Mouse (Mus musculus) adipocyte (in vitro differentiated cells): ENCODE data around the gene Creb3l2.
"Not testable (repeated sequence)": the region's sequence is repeated elsewhere in the genome, so short reads cannot be mapped to it uniquely, and the experiment has no call there.

Source experiments
- DNase-seq: peaks from one replicate; pipeline ENCODE4 v3.0.0-alpha.2; 2016; ENCODE audit warnings: low spot score

The Creb3l2 gene

DNA sequence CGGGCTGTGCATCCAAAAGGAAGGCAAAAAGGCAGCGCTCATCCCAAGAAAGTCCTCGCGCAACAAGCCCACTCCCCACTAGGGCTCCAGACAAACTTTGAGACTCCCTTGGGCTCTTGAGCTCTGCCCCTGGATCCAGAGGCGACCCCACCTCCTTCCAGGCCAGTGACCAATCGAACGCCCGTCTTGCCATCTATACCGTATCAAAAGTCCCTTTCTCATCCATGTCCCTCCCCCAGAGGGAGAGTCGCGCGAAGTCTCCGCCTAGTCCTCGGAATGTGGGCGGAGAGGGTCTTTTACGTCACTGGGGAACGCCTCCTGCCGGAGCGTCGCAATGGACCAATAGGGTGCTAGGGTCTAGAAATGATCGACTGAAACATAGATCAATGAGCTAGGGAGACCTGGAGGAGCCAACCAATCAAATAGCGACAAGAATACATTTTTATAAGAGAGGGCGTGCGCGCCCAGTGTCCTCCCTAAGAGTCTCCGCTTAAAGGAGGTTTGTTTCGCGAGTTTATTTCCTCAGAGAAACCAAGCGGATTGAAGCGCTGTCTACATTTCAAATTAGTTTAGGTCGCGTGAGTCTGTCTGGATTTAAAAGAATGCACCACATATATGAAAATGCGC is at the start of gene Creb3l2:
Gene Creb3l2 (minus strand): TSS at position 106 of the 627 bp plus-strand sequence.
- peak; percentile 100 for DNase-seq

DNA sequence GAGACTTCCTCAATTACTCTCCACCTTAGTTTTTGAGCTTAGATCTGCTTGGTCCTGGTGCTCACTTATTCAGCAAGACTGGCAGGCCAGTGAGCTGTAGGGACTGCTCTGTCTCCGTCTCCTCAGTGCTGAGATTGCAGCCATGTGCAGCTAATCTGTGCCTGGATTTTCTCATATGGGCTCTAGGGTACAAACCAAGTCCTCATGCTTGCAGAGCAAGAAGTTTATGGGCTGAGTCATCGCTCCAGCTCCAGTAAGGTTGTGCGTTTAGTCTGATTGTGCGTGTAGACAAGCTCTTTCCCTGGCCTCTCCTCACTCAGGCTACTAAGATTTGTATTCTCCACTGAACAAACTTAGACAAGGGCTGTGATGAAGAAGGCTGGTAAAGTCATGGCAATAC is 44.6 kb upstream of the Creb3l2 start:
- no peak for DNase-seq

DNA sequence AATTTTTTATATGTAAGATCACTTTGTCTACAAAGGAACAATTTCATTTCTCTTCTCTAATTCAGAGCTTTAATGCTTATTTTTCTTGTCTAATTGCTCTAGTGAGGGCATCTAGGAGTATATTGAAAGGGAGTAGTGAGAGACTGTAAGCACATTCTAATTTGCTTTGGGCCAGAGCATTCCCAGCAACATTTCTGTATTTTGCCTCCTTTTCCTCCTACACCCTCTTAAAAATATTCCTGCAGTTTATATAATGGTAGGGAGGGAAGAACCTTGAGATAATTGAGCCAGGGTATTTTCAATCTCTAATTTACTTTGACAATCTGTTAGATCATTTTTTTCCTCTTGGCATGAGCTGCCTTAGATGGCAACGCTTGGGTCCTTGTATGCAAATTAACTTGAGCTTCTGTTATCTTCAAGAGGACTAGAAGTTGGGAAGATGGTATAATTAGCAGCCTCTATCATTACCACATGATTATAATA is 42.7 kb upstream of the Creb3l2 start:
- DNase-seq: no peak

DNA sequence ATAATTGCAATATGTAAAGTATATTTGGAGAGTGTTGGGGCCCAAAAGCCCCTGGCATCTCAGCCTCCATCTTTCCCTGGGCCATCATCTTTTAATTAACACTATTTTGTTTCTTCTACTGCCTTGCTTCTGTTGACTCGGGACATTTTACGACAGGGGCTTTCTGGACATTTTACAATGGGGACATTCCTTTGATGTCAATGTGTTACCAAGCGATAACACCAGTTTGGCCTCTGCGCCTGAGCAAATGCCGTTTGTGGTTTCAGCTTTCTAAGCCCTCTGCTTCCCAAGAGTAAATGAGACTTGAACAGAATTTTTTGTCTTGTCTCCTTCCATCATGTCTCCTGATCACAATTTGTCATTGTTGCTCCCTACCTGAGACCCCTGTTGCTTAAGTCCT is 41.3 kb upstream of the Creb3l2 start:
- no peak for DNase-seq

DNA sequence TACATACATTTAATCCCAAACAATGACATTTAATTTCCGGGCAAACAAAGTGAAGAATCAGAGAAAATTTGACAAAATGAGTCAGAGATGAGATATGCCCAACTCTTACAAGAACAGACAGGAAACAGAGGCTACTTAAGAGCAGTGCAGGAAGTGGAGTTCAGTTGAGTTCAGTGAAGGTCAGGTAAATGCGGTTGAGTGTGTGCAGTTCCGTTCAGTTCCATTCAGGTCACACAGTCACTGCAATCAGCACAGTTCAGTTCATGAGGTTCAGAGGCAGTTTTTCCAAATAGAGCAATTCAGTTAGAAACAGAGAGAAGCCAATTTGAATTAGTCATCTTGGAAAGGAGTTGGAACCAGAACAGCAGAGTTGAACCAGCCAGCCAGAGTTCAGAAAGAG is 39.2 kb upstream of the Creb3l2 start:
- no peak for DNase-seq

DNA sequence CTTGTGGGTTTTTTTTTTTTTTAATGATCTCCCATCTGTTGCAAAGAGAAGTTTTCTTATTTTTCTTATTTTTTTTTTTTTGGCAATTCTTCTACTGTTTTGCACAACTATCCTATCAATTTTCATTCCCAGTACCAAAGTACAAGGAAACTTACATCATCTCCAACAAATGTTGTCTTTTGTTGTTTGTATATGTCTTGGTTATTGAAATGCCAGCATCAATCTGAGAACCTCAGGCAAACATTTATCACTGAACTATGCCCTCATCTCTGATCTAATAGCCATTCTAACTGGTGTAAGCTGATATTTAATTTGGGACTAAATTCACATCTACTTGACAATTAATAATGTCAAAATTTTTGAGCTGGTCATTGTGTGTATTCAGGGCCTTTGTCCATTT is 38.1 kb upstream of the Creb3l2 start:
- no peak for DNase-seq

DNA sequence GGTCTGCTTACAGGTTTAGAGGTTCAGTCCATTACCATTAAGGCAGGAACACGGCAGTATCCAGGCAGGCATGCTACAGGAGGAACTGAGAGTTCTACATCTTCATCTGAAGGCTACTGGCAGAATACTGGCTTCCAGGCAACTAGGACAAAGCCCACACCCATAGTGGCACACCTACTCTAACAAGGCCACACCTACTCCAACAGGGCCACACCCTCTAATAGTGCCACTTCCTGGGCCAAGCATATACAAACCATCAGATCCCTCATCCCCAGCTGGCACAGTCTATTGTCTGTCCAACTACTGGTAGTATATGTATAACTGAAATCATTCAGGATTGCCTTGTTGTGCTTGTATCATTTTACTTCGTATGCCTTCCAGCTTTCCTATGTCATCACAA is 36.5 kb upstream of the Creb3l2 start:
- no peak for DNase-seq

DNA sequence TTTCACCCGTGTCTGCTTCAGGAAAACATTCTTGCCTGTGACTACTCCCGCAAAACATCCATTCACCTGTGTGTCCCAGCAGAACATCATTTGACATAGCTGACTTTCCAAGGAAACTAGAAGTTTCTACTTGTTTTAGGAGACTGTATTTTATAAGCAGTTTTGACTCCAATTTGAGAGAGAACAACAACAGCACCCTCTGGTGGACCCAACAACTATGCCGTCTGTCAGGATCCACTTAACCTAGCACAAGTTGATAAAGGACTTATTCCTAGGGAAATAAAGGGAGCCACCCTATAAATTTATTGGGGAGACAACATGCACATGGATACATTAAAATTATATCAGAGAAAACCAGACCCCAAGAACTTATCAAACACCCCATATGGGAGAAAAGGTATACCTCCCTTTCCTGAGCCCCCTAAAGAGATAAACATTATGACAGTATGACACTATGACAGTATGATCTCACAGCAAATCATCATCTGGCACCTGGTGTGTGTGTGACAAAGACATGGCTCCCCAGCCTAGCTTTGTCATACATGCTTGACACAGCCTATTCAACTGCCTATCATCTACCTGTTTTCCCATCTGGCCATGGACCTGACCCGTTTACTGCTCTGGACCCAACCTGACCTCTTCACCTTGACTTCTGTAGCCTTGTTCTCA is 31.9 kb upstream of the Creb3l2 start:
- peak; percentile 27 for DNase-seq

DNA sequence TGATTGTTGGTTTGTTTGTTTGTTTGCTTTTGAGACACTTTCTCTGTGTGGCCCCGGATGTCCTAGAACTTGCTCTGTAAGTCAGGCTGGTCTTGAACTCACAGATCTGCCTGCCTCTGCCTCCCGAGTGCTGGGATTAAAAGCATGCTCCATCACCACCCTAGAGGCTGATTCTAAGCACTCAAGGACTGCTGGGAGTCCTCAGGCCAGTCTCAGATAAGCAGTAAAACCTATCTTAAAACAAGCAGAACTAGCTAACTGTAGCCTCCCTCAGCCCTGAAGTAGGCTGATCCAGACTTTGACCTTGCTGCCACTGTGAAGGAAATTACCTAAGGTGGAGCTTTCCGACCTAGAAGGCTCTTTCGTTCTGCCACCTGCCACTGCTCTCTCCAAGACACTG is 28.3 kb upstream of the Creb3l2 start:
- DNase-seq: no peak

DNA sequence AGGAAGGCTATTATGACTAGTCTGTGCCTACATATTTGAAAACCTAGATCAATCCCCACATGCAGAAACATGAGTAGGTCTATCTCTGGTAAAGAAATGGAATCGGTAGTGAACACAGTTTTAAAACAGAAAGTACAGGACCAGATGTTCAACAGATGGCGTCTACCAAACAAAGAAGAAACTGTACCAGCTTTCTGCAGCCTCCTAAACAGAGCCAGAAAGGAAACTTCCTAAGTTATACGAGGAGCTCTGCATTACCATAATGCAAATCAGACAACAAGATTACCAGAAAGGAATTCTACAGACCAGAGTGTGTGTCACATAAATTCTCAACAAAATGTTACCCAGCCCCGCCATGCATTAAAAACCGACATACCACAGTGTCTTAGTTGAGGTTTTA is 23.9 kb upstream of the Creb3l2 start:
- no peak for DNase-seq

DNA sequence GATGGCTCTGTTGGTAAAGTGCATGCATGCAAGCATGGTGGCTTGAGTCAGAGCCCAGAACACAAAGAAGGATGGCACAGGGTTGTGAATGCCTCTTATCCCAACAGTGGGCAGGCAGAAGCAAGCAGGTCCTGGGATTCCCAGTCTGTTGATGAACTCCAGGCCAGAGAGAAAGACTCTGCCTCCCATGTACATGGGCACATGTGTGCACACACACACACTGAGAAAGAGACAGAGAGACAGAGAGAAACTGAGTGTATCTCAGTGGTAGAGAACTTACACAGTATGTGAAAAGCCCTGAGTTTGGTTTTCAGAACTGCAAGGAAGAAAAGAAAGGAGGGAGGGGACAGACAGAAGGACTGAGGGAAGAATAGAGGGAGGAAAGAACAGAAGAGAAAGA is 23.4 kb upstream of the Creb3l2 start:
- no peak for DNase-seq

DNA sequence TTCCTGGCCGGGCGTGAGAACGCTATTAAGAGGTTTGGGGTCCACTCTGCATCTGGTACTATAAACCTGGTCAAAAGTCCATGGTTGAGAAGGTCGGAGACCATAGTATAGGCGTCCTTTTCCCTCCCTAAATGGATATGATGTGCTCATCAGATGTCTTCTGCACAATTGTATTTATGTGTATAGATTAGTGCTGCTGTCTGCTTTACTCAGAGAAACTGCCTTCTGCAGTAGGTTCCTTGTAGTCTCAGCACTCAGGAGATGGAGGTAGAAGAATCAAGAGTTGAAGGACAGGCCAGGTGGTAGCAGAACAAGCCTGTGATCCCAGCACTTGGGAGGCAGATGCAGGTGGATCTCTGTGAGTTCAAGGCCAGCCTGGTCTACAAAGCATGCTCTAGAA is 22.6 kb upstream of the Creb3l2 start:
- DNase-seq: no peak

DNA sequence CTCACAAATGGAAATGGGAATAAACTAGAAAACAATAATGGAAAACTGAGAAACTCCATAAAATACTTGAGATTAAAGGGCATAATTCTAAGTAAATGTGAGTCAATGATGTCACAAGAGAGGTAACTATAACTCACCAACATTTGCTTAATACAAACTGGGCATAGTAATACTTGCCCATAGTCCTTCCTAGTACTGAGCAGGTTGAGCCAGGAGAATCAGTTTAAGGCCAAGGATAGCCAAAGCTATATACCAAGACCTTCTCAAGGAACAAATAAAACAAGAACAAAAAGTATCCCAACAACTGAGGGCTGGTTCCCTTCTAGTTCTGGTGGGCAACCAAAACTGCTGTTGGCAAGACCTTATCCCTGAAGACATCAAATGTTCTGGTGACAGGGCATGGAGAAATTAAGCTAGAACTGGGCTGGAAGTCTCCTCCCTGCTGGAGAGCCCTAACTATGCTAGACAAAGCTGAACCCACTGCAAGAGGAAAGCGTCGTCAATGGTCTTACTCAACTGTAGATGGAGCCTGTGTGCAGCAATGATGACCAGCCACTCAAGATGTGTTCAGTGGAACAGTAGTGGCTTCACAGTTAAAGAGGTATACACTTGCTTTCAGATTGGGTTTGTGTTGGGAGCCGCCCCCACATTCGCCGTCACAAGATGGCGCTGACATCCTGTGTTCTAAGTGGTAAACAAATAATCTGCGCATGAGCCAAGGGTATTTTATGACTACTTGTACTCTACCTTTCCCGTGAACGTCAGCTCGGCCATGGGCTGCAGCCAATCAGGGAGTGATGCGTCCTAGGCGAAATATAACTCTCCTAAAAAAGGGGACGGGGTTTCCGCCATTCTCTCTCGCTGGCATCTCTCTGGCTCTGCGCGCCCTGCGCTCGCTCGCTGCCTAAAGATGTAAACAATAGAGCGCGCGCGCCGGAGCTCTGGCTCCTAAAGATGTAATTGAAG is 21.9 kb upstream of the Creb3l2 start:
- DNase-seq: not testable (repeated sequence)

DNA sequence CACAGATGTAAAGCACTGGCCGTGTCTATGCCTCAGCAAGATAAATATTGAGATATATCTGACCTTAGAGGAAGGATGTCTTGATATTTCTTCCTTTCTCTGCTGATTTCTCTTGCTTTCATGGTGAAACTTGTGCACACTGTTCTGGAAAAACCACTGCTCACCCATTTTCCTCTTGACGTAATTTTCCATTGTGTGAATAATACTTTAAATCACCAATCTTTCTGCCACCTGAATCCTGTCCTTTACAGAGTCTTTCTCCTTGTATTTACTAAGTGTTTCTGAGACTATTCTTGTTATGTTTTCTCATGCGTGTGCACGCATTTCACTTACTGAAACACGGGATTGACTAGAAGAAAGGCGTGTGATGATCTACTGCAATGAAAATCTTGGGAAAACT is 18.7 kb upstream of the Creb3l2 start:
- no peak for DNase-seq

DNA sequence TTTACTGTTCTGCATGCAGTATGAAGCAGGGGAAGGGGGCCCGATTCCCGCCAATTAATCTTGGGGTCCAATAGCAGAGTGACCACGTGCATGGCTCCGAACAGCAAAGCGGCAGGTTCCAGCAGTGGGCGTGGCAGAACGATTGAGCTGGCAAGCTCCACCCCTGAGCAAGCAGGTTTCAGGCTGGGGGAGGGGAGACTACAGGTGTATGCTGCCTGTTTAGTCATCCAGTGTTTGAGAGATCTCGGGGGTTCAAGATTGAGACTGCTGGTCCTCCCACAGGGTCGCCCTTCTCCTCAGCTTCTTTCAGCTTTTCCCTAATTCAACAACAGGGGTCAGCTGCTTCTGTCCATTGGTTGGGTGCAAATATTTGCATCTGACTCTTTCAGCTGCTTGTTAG is 17.7 kb upstream of the Creb3l2 start:
- not testable (repeated sequence) for DNase-seq

DNA sequence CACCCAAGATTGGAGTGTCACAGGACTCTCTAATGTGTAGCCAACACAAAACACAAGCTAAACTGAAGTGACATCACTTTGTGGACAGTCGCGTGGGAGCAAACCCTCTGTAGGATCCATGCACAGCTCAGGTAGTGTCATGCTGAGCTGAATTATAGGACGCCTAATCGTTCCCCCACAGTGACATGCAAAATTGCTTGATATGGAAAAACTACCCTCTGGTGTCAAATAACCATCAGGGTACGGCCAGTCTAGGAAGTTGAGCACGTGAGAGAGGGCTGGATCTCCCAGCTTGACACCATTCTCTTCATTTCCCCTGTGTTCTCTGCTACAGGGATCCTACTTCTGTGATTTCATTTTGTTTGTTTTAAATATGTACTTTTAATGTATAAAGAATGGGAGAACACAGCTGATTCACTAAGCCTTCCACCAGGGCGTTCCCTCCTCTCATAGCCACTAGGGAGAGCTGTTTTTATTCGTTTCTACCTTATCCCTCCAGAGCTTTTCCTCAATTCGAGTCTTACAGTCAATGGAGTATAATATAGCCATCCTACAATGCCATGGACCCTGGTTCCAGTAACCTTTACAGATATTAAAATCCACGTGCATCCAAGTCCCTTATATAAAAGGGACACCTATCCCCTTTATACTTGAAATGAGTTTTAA is 16.2 kb upstream of the Creb3l2 start:
- DNase-seq: peak; percentile 70

DNA sequence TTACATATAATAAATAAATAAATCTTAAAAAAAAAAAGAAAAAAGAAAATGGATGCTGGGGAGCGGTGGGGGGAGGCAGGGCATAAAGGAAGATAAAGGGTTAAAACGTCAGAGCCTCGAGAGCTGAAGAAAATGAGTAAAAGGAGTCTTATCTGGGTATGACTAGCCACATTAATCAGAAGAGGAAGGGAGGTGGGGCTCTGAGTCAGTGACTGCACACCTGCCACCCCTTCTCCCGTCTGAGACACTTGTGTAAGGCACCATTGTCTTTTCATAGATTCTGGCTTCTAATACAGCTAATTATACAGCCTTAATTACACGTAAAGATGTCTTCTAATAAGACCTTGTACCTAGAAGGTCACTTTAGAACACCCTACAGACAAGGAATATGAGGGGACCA is 13.6 kb upstream of the Creb3l2 start:
- DNase-seq: no peak

DNA sequence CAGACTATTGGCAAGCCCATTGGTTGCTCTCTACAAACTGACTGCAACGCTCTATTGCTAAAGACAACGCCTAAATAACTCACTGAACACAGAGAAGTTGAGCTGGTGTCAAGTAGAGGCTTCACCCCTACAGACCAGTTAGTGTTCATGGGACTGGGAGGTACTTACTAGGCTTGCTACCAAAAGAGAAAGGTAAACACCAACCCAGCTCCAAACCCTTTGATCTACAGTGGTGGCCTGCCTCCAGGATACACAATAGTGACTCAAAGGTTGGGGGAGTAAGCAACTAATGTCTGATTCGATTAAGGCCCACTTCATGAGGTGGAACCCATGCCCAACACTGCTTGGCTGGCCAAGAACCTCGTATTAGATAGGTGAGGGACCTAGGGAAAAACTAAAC is 11.1 kb upstream of the Creb3l2 start:
- DNase-seq: no peak

DNA sequence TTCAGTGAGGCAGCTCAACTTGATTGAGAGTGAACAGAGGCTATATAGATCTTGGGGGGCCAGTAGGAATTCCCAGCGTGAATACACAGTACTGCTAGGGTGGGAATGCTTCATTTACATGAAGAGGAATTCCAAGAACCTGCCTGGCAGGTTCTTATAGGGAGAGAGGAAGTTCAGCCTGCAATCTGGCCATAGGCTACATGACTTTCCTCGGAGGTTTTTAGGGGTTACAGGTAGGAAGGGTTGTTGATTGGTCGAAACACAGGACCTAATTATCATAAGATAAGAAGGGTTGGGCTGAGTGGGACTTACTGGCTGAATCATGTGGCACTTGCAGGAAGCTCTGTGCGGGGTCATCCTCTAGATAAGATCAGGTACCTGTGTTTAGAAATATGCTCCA is 9.7 kb upstream of the Creb3l2 start:
- DNase-seq: no peak

DNA sequence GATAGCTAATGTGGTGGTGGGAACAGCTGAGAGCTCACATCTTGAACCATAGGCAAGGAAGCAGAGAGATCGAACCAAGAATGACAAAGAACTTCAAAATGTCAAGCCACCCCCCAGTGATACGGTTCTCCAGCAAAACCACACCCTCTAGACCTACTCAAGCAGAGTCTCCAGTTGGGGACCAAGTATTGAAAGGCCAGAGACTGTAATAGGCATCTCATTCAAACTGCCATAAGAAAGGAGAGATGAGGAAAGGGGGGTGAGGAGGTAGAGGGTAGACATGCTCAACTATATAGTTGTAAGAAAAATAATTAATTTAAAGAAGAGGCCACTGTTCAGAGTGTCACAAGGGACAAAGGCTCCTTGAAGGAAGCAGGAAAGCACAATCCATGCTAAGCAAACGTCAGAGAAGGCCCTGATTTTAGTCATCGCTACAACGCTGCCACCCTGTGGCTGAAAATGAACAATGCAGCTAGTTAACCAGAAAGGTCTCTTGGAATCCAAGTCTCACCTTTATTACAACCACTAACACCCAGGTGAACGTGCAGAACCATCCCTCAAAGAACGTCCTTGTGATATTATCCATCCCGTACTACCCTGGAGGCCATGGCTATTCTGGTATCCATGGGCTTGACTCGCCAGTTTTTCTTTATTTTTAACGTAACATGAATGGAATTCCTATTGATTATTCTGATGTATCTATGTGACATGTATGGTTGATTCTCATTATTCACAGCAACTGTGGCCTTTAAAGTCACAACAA is 5.9 kb upstream of the Creb3l2 start:
- peak; percentile 87 for DNase-seq

DNA sequence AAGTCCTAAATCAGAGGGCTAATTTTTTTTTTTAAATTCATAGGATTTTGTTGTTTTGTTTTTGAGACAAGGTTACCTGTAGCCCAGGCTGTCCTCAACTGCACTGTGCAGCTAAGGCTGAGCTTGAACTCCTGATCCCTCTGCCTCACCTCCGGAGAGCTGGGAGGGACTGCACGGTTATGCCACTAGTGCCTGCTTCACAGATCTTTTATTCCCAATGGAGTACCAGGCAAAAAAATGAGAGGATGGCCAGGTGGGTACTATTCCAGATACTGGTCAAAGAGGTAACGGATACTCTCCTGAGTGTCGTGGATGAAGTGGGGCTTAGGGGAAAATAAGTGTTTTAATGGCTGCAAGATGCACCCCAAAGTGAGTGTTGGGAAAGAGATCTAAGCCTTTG is 835 bp upstream of the Creb3l2 start:
- DNase-seq: no peak
